Mouse (Mus musculus): Measurements from ENCODE around the gene Cdc42ep2. TPM values are rescaled to one million over a fixed set of nuclear protein-coding genes. Genes with fewer than 3 reads are reported as not detected.

The Cdc42ep2 gene
- polyA plus RNA-seq, 1 experiment from 2014 or later: 21.3 TPM

- H3K9me3 ChIP-seq (ENCODE audit: low read length): no peaks in the 10 kb centered on the region
- H3K4me3 ChIP-seq (ENCODE audit: low read depth, low read length): peak within 1 kb of the TSS; percentile 56
- H3K4me2 ChIP-seq (replicated peaks; ENCODE audit: low read depth, low read length): peak within 1 kb of the TSS; percentile 72
- peaks cover 4% of the 10 kb centered on the region; the same call in 1 of the 2 replicates for H3K4me1 ChIP-seq (ENCODE audit: insufficient read depth, low read depth, low read length)
- WGBS: under 1% methylated on average over 49 of the region's 50 CpGs
- H3K36me3 ChIP-seq (ENCODE audit: insufficient read depth, low read length): no peaks in the 10 kb centered on the region
- ATAC-seq (peak; percentile 89), DNase-seq (ENCODE audit: low spot score) (peak; percentile 94)
- no peak within 1 kb of the TSS for H3K27ac ChIP-seq (ENCODE audit: low read length)
- H3K27me3 ChIP-seq (replicated peaks; ENCODE audit: insufficient read depth, low read length): no peaks in the 10 kb centered on the region
- peak; percentile 36 for TF ChIP-seq CTCF (IDR thresholded peaks at IDR 0.05)
- no peak for TF ChIP-seq EP300 (IDR thresholded peaks at IDR 0.05)
- peak within 1 kb of the TSS; percentile 29 for H3K9ac ChIP-seq (replicated peaks; ENCODE audit: low read depth)
Observed at GRCm38 (mm10) chr19:5963883-5964562, 39.4 kb upstream of the Cdc42ep2 start, which contains the start of gene Pola2. Gene Pola2, minus strand, starts transcription at chr19:5964202.

GRCm38 (mm10) chr19:5962651-5963050 lies 38.0 kb upstream of the Cdc42ep2 start:
- ATAC-seq (no peak), DNase-seq (ENCODE audit: low spot score) (no peak)
- no peak overlapping the region for H3K4me3 ChIP-seq (ENCODE audit: low read depth, low read length)
- TF ChIP-seq CTCF (IDR thresholded peaks at IDR 0.05): peak; percentile 44
- no peak for TF ChIP-seq EP300 (IDR thresholded peaks at IDR 0.05)
- H3K9me3 ChIP-seq (ENCODE audit: low read length): no peaks in the 10 kb centered on the region
- no peak overlapping the region for H3K27ac ChIP-seq (ENCODE audit: low read length)
- no peaks in the 10 kb centered on the region for H3K36me3 ChIP-seq (ENCODE audit: insufficient read depth, low read length)
- 17% methylated on average over 1 of the region's 1 CpGs for WGBS
- no peaks in the 10 kb centered on the region for H3K27me3 ChIP-seq (replicated peaks; ENCODE audit: insufficient read depth, low read length)
- H3K4me2 ChIP-seq (replicated peaks; ENCODE audit: low read depth, low read length): no peak overlapping the region
- H3K4me1 ChIP-seq (ENCODE audit: insufficient read depth, low read depth, low read length): peaks cover 4% of the 10 kb centered on the region; the same call in 1 of the 2 replicates
- H3K9ac ChIP-seq (replicated peaks; ENCODE audit: low read depth): no peak overlapping the region

- no peak overlapping the region for H3K4me2 ChIP-seq (replicated peaks; ENCODE audit: low read depth, low read length)
- no peak for ATAC-seq
- no peak for DNase-seq (ENCODE audit: low spot score)
- TF ChIP-seq EP300 (IDR thresholded peaks at IDR 0.05): no peak
- TF ChIP-seq CTCF (IDR thresholded peaks at IDR 0.05): no peak
- WGBS: 85% methylated on average over 5 of the region's 5 CpGs
- H3K4me3 ChIP-seq (ENCODE audit: low read depth, low read length): no peak overlapping the region
- H3K36me3 ChIP-seq (ENCODE audit: insufficient read depth, low read length): no peaks in the 10 kb centered on the region
- no peak overlapping the region for H3K9ac ChIP-seq (replicated peaks; ENCODE audit: low read depth)
- H3K27ac ChIP-seq (ENCODE audit: low read length): no peak overlapping the region
- H3K27me3 ChIP-seq (replicated peaks; ENCODE audit: insufficient read depth, low read length): no peaks in the 10 kb centered on the region
- no peaks in the 10 kb centered on the region for H3K9me3 ChIP-seq (ENCODE audit: low read length)
- H3K4me1 ChIP-seq (ENCODE audit: insufficient read depth, low read depth, low read length): 0 out of 2 replicates have a peak, but pooled peaks cover 3% of the 10 kb centered on the region
Observed at GRCm38 (mm10) chr19:5957371-5957770, 32.8 kb upstream of the Cdc42ep2 start.

- Histone ChIP-seq H3K4me2 (replicated peaks; ENCODE audit: low read depth, low read length) (no peak overlapping the region), H3K27ac (ENCODE audit: low read length) (no peak overlapping the region), H3K36me3 (ENCODE audit: insufficient read depth, low read length) (no peaks in the 10 kb centered on the region), H3K9ac (replicated peaks; ENCODE audit: low read depth) (no peak overlapping the region), H3K4me1 (ENCODE audit: insufficient read depth, low read depth, low read length) (0 out of 2 replicates have a peak, but pooled peaks cover 3% of the 10 kb centered on the region), H3K4me3 (ENCODE audit: low read depth, low read length) (no peak overlapping the region), H3K27me3 (replicated peaks; ENCODE audit: insufficient read depth, low read length) (no peaks in the 10 kb centered on the region), H3K9me3 (ENCODE audit: low read length) (no peaks in the 10 kb centered on the region)
- 15% methylated on average over 3 of the region's 3 CpGs for WGBS
- ATAC-seq (peak; percentile 60), DNase-seq (ENCODE audit: low spot score) (peak; percentile 91)
- TF ChIP-seq CTCF (IDR thresholded peaks at IDR 0.05): peak; percentile 92
- TF ChIP-seq EP300 (IDR thresholded peaks at IDR 0.05): no peak
Observed at GRCm38 (mm10) chr19:5956685-5957084, 32.1 kb upstream of the Cdc42ep2 start.

- Histone ChIP-seq H3K9me3 (ENCODE audit: low read length) (no peaks in the 10 kb centered on the region), H3K9ac (replicated peaks; ENCODE audit: low read depth) (no peak overlapping the region), H3K4me2 (replicated peaks; ENCODE audit: low read depth, low read length) (peak overlapping the region; percentile 39), H3K36me3 (ENCODE audit: insufficient read depth, low read length) (no peaks in the 10 kb centered on the region), H3K27me3 (replicated peaks; ENCODE audit: insufficient read depth, low read length) (no peaks in the 10 kb centered on the region), H3K4me3 (ENCODE audit: low read depth, low read length) (peak overlapping the region; percentile 16; the same call in 1 of the 2 replicates), H3K4me1 (ENCODE audit: insufficient read depth, low read depth, low read length) (0 out of 2 replicates have a peak, but pooled peaks cover 3% of the 10 kb centered on the region), H3K27ac (ENCODE audit: low read length) (no peak overlapping the region)
- 45% methylated on average over 28 of the region's 28 CpGs for WGBS
- TF ChIP-seq EP300 (IDR thresholded peaks at IDR 0.05) (no peak), CTCF (IDR thresholded peaks at IDR 0.05) (no peak)
- ATAC-seq (peak; percentile 5; the same call in 1 of the 2 replicates), DNase-seq (ENCODE audit: low spot score) (peak; percentile 64)
Observed at GRCm38 (mm10) chr19:5955704-5956670, 31.4 kb upstream of the Cdc42ep2 start.

GRCm38 (mm10) chr19:5954936-5955335 lies 30.3 kb upstream of the Cdc42ep2 start:
- no peak overlapping the region for H3K9ac ChIP-seq (replicated peaks; ENCODE audit: low read depth)
- no peak overlapping the region for H3K27ac ChIP-seq (ENCODE audit: low read length)
- H3K36me3 ChIP-seq (ENCODE audit: insufficient read depth, low read length): no peaks in the 10 kb centered on the region
- no peak overlapping the region for H3K4me3 ChIP-seq (ENCODE audit: low read depth, low read length)
- H3K9me3 ChIP-seq (ENCODE audit: low read length): no peaks in the 10 kb centered on the region
- H3K4me1 ChIP-seq (ENCODE audit: insufficient read depth, low read depth, low read length): 0 out of 2 replicates have a peak, but pooled peaks cover 3% of the 10 kb centered on the region
- no peak overlapping the region for H3K4me2 ChIP-seq (replicated peaks; ENCODE audit: low read depth, low read length)
- ATAC-seq: no peak
- WGBS: 88% methylated on average over 10 of the region's 10 CpGs
- no peak for DNase-seq (ENCODE audit: low spot score)
- TF ChIP-seq CTCF (IDR thresholded peaks at IDR 0.05): no peak
- no peak for TF ChIP-seq EP300 (IDR thresholded peaks at IDR 0.05)
- H3K27me3 ChIP-seq (replicated peaks; ENCODE audit: insufficient read depth, low read length): no peaks in the 10 kb centered on the region

Data from lung, postnatal 0 days (tissue).